Mouse (Mus musculus): ENCODE results near the gene Plekhg4. TPM values are rescaled to one million over a fixed set of nuclear protein-coding genes. Genes with fewer than 3 reads are reported as not detected.

Plekhg4 gene
- polyA plus RNA-seq, 1 experiment: 1.5 TPM

- H3K4me3 ChIP-seq (ENCODE audit: control insufficient read depth, insufficient read depth, low read length): no peak overlapping the region
- no peak overlapping the region for H3K27ac ChIP-seq (ENCODE audit: control insufficient read depth, insufficient read depth, low read length)
- DNase-seq: no peak
- peaks cover 35% of the 10 kb centered on the region for H3K36me3 ChIP-seq (ENCODE audit: control insufficient read depth, insufficient read depth, low read length)
- H3K4me1 ChIP-seq (replicated peaks; ENCODE audit: control insufficient read depth, insufficient read depth, low read length): peaks cover 5% of the 10 kb centered on the region
- TF ChIP-seq POLR2A (IDR thresholded peaks at IDR 0.05; ENCODE audit: control insufficient read depth, extremely low read depth, insufficient read depth, low read length, poor library complexity): no peak
- no peak for TF ChIP-seq CTCF (IDR thresholded peaks at IDR 0.05; ENCODE audit: borderline replicate concordance, control insufficient read depth, extremely low read depth, insufficient read depth, low read length, poor library complexity)
- WGBS: 96% methylated on average over 9 of the region's 9 CpGs
- no peaks in the 10 kb centered on the region for H3K27me3 ChIP-seq (ENCODE audit: control insufficient read depth, insufficient read depth, low read length)
Observed at GRCm38 (mm10) chr8:105331931-105332330, 41.1 kb upstream of the Plekhg4 start.

DNA sequence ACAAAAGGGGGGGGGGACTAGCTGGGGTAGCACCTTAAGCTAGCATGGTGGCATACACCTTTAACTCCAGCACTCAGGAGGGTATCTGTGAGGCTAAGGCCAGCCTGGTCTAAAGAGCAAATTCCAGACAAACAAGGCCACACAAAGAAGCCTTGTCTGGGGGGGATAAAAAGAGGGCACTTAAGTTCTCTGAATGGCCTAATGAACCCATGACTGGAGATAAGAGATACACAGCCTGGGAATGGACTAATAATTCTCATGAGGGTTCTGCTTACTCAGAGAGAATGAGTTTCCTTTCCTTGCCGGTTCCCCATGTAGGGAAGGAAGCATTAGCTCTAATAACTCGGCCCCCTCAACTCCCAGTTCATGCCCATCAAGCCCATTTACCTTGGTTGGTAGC is 40.6 kb upstream of the Plekhg4 start:
- Histone ChIP-seq H3K4me1 (replicated peaks; ENCODE audit: control insufficient read depth, insufficient read depth, low read length) (no peaks in the 10 kb centered on the region), H3K27me3 (ENCODE audit: control insufficient read depth, insufficient read depth, low read length) (no peaks in the 10 kb centered on the region), H3K27ac (ENCODE audit: control insufficient read depth, insufficient read depth, low read length) (no peak overlapping the region), H3K4me3 (ENCODE audit: control insufficient read depth, insufficient read depth, low read length) (no peak overlapping the region), H3K36me3 (ENCODE audit: control insufficient read depth, insufficient read depth, low read length) (peaks cover 35% of the 10 kb centered on the region)
- TF ChIP-seq CTCF (IDR thresholded peaks at IDR 0.05; ENCODE audit: borderline replicate concordance, control insufficient read depth, extremely low read depth, insufficient read depth, low read length, poor library complexity): no peak
- no peak for TF ChIP-seq POLR2A (IDR thresholded peaks at IDR 0.05; ENCODE audit: control insufficient read depth, extremely low read depth, insufficient read depth, low read length, poor library complexity)
- WGBS: 85% methylated on average over 2 of the region's 2 CpGs
- no peak for DNase-seq

GRCm38 (mm10) chr8:105336373-105337130 is 36.5 kb upstream of the Plekhg4 start:
- H3K36me3 ChIP-seq (ENCODE audit: control insufficient read depth, insufficient read depth, low read length): peaks cover 10% of the 10 kb centered on the region
- no peak overlapping the region for H3K4me3 ChIP-seq (ENCODE audit: control insufficient read depth, insufficient read depth, low read length)
- no peaks in the 10 kb centered on the region for H3K4me1 ChIP-seq (replicated peaks; ENCODE audit: control insufficient read depth, insufficient read depth, low read length)
- no peaks in the 10 kb centered on the region for H3K27me3 ChIP-seq (ENCODE audit: control insufficient read depth, insufficient read depth, low read length)
- no peak for DNase-seq
- WGBS: 95% methylated on average over 32 of the region's 32 CpGs
- TF ChIP-seq POLR2A (IDR thresholded peaks at IDR 0.05; ENCODE audit: control insufficient read depth, extremely low read depth, insufficient read depth, low read length, poor library complexity): no peak
- TF ChIP-seq CTCF (IDR thresholded peaks at IDR 0.05; ENCODE audit: borderline replicate concordance, control insufficient read depth, extremely low read depth, insufficient read depth, low read length, poor library complexity): no peak
- no peak overlapping the region for H3K27ac ChIP-seq (ENCODE audit: control insufficient read depth, insufficient read depth, low read length)

- Histone ChIP-seq H3K27ac (ENCODE audit: control insufficient read depth, insufficient read depth, low read length) (no peak overlapping the region), H3K27me3 (ENCODE audit: control insufficient read depth, insufficient read depth, low read length) (no peaks in the 10 kb centered on the region), H3K36me3 (ENCODE audit: control insufficient read depth, insufficient read depth, low read length) (peaks cover 10% of the 10 kb centered on the region; the same call in 1 of the 2 replicates), H3K4me1 (replicated peaks; ENCODE audit: control insufficient read depth, insufficient read depth, low read length) (no peaks in the 10 kb centered on the region), H3K4me3 (ENCODE audit: control insufficient read depth, insufficient read depth, low read length) (no peak overlapping the region)
- 14% methylated on average over 4 of the region's 4 CpGs for WGBS
- TF ChIP-seq CTCF (IDR thresholded peaks at IDR 0.05; ENCODE audit: borderline replicate concordance, control insufficient read depth, extremely low read depth, insufficient read depth, low read length, poor library complexity) (no peak), POLR2A (IDR thresholded peaks at IDR 0.05; ENCODE audit: control insufficient read depth, extremely low read depth, insufficient read depth, low read length, poor library complexity) (no peak)
- no peak for DNase-seq
Observed at GRCm38 (mm10) chr8:105338992-105339391, 34.1 kb upstream of the Plekhg4 start.

DNA sequence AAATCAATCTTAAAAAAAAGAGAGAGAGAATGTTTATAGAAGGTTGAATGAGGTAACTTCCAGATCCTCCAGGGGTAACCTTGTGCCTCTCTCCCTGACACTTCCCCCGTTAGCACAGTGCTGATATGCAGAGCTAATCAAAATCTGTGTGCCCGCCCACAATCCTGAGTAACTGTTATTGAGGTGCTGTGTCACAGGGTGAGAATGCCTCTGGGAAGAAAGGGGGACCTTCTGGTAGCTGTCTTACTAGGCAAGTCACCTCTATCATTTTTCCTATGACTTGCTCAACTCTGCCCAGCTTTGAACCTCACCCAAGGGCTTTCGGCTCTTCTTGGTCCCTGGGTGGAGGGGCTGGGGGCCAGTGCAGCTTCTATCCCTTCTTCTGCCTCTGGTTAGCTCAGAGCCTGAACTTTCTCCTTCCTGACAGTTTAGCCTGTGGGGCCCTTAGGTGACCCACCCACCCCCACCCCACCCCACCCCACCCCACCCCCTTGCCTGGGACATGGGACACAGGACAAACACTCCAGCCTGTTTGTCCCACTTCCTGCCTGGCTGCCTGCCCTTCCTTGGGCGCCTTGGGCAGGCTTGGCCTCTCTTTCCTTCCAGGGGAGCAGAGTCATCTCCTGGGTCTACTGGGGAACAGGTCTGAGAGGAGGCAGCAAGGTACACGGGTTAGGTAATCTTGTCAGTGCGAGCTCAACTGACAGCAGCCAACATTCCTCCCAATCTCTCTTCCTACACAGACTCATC is 33.0 kb upstream of the Plekhg4 start:
- DNase-seq: no peak
- WGBS: 78% methylated on average over 6 of the region's 6 CpGs
- peaks cover 10% of the 10 kb centered on the region; the same call in 1 of the 2 replicates for H3K36me3 ChIP-seq (ENCODE audit: control insufficient read depth, insufficient read depth, low read length)
- H3K4me3 ChIP-seq (ENCODE audit: control insufficient read depth, insufficient read depth, low read length): no peak overlapping the region
- no peaks in the 10 kb centered on the region for H3K27me3 ChIP-seq (ENCODE audit: control insufficient read depth, insufficient read depth, low read length)
- H3K27ac ChIP-seq (ENCODE audit: control insufficient read depth, insufficient read depth, low read length): no peak overlapping the region
- TF ChIP-seq CTCF (IDR thresholded peaks at IDR 0.05; ENCODE audit: borderline replicate concordance, control insufficient read depth, extremely low read depth, insufficient read depth, low read length, poor library complexity) (no peak), POLR2A (IDR thresholded peaks at IDR 0.05; ENCODE audit: control insufficient read depth, extremely low read depth, insufficient read depth, low read length, poor library complexity) (no peak)
- H3K4me1 ChIP-seq (replicated peaks; ENCODE audit: control insufficient read depth, insufficient read depth, low read length): peaks cover under 1% of the 10 kb centered on the region; the same call in 1 of the 2 replicates

DNA sequence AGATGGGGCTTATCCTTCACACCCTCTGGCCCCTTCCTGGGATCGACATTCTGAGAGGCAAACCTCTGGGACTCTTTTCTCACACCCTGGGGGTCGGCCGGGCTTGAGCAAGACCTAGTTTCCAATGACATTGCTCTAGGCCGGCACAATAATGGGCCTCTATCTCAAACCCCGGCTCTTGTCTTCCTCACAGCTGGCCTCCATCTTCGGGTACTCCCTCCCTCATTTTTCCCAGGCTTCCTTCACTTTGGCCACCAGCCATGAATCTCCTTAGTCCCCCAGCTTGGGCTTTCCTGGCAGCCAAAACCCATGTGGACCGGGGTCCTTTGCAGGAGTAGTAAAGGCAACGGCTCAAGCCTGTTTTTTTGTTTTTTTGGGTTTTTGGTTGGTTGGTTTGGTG is 31.7 kb upstream of the Plekhg4 start:
- Histone ChIP-seq H3K4me1 (replicated peaks; ENCODE audit: control insufficient read depth, insufficient read depth, low read length) (peaks cover 5% of the 10 kb centered on the region; the same call in 1 of the 2 replicates), H3K27me3 (ENCODE audit: control insufficient read depth, insufficient read depth, low read length) (no peaks in the 10 kb centered on the region), H3K36me3 (ENCODE audit: control insufficient read depth, insufficient read depth, low read length) (peaks cover 2% of the 10 kb centered on the region; the same call in 1 of the 2 replicates), H3K4me3 (ENCODE audit: control insufficient read depth, insufficient read depth, low read length) (no peak overlapping the region), H3K27ac (ENCODE audit: control insufficient read depth, insufficient read depth, low read length) (no peak overlapping the region)
- DNase-seq: no peak
- WGBS: 93% methylated on average over 8 of the region's 8 CpGs
- TF ChIP-seq CTCF (IDR thresholded peaks at IDR 0.05; ENCODE audit: borderline replicate concordance, control insufficient read depth, extremely low read depth, insufficient read depth, low read length, poor library complexity) (no peak), POLR2A (IDR thresholded peaks at IDR 0.05; ENCODE audit: control insufficient read depth, extremely low read depth, insufficient read depth, low read length, poor library complexity) (no peak; the same call in 1 of the 2 replicates)
